Mouse (Mus musculus): Measurements from ENCODE around the gene P3h1. TPM values are rescaled to one million over a fixed set of nuclear protein-coding genes. Genes with fewer than 3 reads are reported as not detected.
A peak's percentile ranks its signal among the peaks of the same experiment; 100 is the strongest.

The P3h1 gene
- total and polyA plus RNA-seq, 2 experiments from 2014 or later: 10.2 to 15.0 TPM

DNA sequence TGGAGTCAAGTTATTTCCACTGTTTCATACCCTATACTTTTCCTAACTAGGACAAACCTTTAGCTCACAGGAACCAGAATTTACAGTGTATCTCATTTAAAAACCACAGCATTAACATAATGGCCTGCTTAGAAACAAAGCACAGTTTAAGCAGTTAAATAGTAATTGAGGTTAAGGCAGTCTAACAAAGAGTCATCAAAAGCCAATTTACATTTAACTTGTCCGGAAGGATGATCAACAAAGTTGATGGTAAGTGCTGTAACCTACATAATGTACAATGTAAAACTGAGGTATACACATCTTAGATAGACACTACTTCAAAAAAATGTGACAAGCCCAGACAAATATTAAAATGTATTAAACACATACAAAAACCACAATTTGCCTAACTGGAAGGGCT lies 59.2 kb downstream of the P3h1 start:
- H3K9ac ChIP-seq (replicated peaks; ENCODE audit: low read length, poor library complexity, severe bottlenecking): peak overlapping the region; percentile 84; the same call in 1 of the 2 replicates
- no peak for ATAC-seq (ENCODE audit: low FRiP score)

DNA sequence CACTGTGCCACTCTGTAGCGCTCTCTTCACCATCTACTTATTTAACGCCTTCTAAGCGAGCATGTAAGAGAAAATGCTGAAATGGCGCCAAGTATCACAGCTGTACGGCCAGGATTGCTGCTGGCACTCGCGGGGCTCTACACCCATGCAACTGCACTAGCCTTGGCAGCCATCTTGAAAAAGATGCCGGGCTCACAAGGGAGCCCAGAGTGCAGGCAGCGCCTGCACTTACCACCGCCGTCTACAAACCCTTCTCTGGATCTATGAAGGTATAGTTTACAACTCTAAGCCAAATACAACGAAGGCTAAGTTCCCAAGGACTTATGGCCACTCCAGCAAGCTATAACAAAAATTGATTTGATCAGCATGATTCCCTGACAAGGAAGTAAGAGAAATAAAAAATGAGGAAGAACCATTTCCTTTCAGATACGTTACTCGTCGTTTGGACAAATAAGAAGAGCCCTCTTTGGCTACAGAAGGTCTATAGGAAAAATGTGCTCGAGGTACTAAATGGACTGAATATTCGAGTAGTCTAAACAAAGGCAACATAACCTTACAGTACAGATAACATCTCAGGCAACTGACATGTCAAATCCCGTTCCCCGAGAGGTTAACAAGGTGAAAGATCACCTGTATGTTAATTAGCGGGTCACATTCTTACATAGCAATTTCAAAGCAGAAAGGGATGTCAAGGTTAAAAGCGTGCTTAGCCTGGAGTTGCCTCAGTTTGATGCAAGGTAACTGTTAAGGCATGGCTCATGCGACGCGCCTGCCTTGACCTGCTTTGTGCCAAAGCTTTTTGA lies 60.3 kb downstream of the P3h1 start:
- ATAC-seq (ENCODE audit: low FRiP score): no peak
- WGBS: 1% methylated on average over 24 of the region's 24 CpGs
- Histone ChIP-seq H3K4me1 (ENCODE audit: insufficient read depth, low read length) (no peaks in the 10 kb centered on the region; the same call in 1 of the 2 replicates), H3K4me3 (ENCODE audit: low read depth, low read length) (peak overlapping the region; percentile 92), H3K4me2 (ENCODE audit: low read depth, low read length, poor library complexity, severe bottlenecking) (peak overlapping the region; percentile 81), H3K27me3 (ENCODE audit: insufficient read depth, low read length) (no peaks in the 10 kb centered on the region), H3K9me3 (ENCODE audit: low read length) (no peaks in the 10 kb centered on the region), H3K27ac (ENCODE audit: low read depth, low read length) (peak overlapping the region; percentile 93), H3K9ac (replicated peaks; ENCODE audit: low read length, poor library complexity, severe bottlenecking) (peak overlapping the region; percentile 84), H3K36me3 (ENCODE audit: insufficient read depth, low read length) (no peaks in the 10 kb centered on the region)
- TF ChIP-seq CTCF (IDR thresholded peaks at IDR 0.05): no peak
- DNase-seq (ENCODE audit: low spot score): peak; percentile 83

More for the DNA sequence above, 59.2 kb downstream of the P3h1 start:
- no peaks in the 10 kb centered on the region; the same call in 1 of the 2 replicates for H3K4me1 ChIP-seq (ENCODE audit: insufficient read depth, low read length)
- peak overlapping the region; percentile 81 for H3K4me2 ChIP-seq (ENCODE audit: low read depth, low read length, poor library complexity, severe bottlenecking)
- 79% methylated on average over 1 of the region's 1 CpGs for WGBS
- H3K9me3 ChIP-seq (ENCODE audit: low read length): no peaks in the 10 kb centered on the region
- H3K4me3 ChIP-seq (ENCODE audit: low read depth, low read length): peak overlapping the region; percentile 92
- TF ChIP-seq CTCF (IDR thresholded peaks at IDR 0.05): no peak
- no peak for DNase-seq (ENCODE audit: low spot score)
- H3K36me3 ChIP-seq (ENCODE audit: insufficient read depth, low read length): no peaks in the 10 kb centered on the region
- no peak overlapping the region for H3K27ac ChIP-seq (ENCODE audit: low read depth, low read length)
- H3K27me3 ChIP-seq (ENCODE audit: insufficient read depth, low read length): no peaks in the 10 kb centered on the region

DNA sequence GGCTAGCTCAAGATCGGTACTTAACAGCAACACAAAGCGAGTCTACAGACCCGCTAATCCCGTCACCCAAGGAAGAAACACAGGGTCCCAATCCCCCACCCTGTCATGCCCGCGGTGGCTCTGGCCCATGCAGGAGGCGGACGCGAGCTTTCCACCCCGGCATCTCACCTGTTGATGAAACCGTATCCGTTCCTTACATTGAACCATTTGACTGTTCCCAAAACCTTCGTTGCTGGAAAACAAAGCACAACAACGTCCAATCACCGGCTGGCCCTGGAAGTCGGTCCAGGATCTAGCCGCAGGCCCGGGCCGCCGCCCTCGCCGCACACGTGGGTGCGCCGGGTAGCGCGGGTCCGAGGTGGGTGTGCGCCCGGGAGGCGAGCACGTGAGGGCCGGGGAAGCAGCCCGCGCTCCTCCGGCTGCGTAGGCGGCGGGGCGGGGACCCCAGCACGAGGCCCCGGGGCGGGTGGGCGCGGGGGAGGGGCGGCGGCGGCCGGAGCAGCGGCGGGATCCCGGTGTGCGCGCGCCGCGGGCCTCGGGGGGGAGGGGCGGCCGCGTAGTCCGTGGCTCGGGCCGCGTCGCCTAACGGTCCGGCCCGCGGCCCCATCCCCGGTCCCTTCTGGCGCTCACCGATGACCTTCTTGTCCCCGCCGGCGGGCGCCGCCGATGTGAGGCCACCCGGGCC lies 61.0 kb downstream of the P3h1 start:
- Histone ChIP-seq H3K9ac (replicated peaks; ENCODE audit: low read length, poor library complexity, severe bottlenecking) (peak overlapping the region; percentile 84), H3K36me3 (ENCODE audit: insufficient read depth, low read length) (no peaks in the 10 kb centered on the region), H3K9me3 (ENCODE audit: low read length) (no peaks in the 10 kb centered on the region), H3K4me3 (ENCODE audit: low read depth, low read length) (peak overlapping the region; percentile 92), H3K4me2 (ENCODE audit: low read depth, low read length, poor library complexity, severe bottlenecking) (peak overlapping the region; percentile 81), H3K27ac (ENCODE audit: low read depth, low read length) (peak overlapping the region; percentile 93), H3K4me1 (ENCODE audit: insufficient read depth, low read length) (no peaks in the 10 kb centered on the region; the same call in 1 of the 2 replicates), H3K27me3 (ENCODE audit: insufficient read depth, low read length) (no peaks in the 10 kb centered on the region)
- ATAC-seq (ENCODE audit: low FRiP score): peak; percentile 14
- peak; percentile 2 for DNase-seq (ENCODE audit: low spot score)
- 4% methylated on average over 47 of the region's 80 CpGs for WGBS
- no peak for TF ChIP-seq CTCF (IDR thresholded peaks at IDR 0.05)

DNA sequence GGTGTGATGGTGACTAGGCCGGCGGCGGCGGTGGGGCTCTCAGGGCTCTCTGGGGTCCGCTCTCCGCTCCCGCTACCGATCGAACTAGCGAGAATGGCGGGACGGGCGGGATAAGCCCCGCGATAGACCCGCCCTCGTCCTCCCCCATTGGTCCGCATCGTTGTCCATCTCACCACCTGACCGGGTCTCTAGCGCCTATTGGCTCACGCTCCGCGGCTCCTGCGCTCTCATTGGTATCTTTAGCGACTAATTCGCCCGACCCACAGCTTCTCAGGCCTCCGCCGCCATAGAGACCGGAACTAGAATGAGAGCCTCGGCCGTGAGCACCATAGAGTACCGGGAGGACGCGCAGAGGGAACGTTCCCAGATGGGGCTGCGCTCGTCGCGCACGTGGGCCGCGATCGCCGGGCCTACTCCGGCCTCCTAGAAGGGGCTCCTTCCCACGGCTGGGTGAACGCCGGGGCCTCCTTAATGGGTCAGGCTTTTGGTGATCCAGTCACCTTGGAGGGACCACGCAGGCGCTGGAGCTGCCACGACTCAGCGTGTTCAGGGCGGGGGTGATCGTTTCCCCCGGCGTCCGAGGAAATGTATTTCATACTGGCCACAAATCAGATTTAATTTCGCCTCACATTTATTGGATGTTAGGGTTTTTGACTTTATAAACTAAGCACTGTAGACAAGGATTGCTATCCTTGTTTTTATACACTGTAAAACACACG lies 61.9 kb downstream of the P3h1 start, which contains the start of gene Ybx1:
Gene Ybx1 (minus strand): TSS at position 190 of the 719 bp plus-strand sequence.
- Histone ChIP-seq H3K36me3 (ENCODE audit: insufficient read depth, low read length) (no peaks in the 10 kb centered on the region), H3K4me1 (ENCODE audit: insufficient read depth, low read length) (no peaks in the 10 kb centered on the region; the same call in 1 of the 2 replicates), H3K9me3 (ENCODE audit: low read length) (no peaks in the 10 kb centered on the region), H3K4me3 (ENCODE audit: low read depth, low read length) (peak within 1 kb of the TSS; percentile 92), H3K9ac (replicated peaks; ENCODE audit: low read length, poor library complexity, severe bottlenecking) (peak within 1 kb of the TSS; percentile 86), H3K4me2 (ENCODE audit: low read depth, low read length, poor library complexity, severe bottlenecking) (peak within 1 kb of the TSS; percentile 81), H3K27ac (ENCODE audit: low read depth, low read length) (peak within 1 kb of the TSS; percentile 93), H3K27me3 (ENCODE audit: insufficient read depth, low read length) (no peaks in the 10 kb centered on the region)
- TF ChIP-seq CTCF (IDR thresholded peaks at IDR 0.05): no peak
- ATAC-seq (ENCODE audit: low FRiP score) (peak; percentile 99), DNase-seq (ENCODE audit: low spot score) (peak; percentile 100)
- under 1% methylated on average over 61 of the region's 61 CpGs for WGBS

DNA sequence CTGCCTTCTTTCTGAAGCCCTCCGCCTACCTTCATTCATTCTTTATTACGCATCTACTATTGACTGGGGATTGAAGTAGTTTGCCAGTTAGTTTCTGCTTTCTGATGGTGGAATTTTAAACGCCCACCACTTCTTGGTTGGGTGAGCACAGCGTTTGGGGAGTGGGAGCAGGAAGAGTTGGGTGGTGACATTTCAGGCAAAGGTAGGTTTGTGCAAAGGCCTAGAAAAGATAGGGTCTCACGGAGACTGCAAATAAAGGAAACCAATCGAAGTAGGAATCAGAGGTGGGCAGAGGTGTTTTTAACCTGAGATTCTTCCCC lies 62.4 kb downstream of the P3h1 start:
- Histone ChIP-seq H3K4me2 (ENCODE audit: low read depth, low read length, poor library complexity, severe bottlenecking) (peak overlapping the region; percentile 60), H3K9me3 (ENCODE audit: low read length) (no peaks in the 10 kb centered on the region), H3K4me1 (ENCODE audit: insufficient read depth, low read length) (no peaks in the 10 kb centered on the region; the same call in 1 of the 2 replicates), H3K27ac (ENCODE audit: low read depth, low read length) (peak overlapping the region; percentile 93), H3K27me3 (ENCODE audit: insufficient read depth, low read length) (no peaks in the 10 kb centered on the region), H3K4me3 (ENCODE audit: low read depth, low read length) (peak overlapping the region; percentile 92), H3K9ac (replicated peaks; ENCODE audit: low read length, poor library complexity, severe bottlenecking) (peak overlapping the region; percentile 86), H3K36me3 (ENCODE audit: insufficient read depth, low read length) (no peaks in the 10 kb centered on the region)
- 4% methylated on average over 6 of the region's 6 CpGs for WGBS
- DNase-seq (ENCODE audit: low spot score) (no peak), ATAC-seq (ENCODE audit: low FRiP score) (no peak)
- no peak for TF ChIP-seq CTCF (IDR thresholded peaks at IDR 0.05)
